Mouse (Mus musculus): ENCODE measurements at regions not wholly inside any gene's neighbourhood (a gene's known extent, or its start where the extent isn't known, plus 50 kb on each side); places are given as distances from the start of the nearest gene placed in this dataset.
A peak's percentile ranks its signal among the peaks of the same experiment; 100 is the strongest.

- Histone ChIP-seq H3K9me3 (replicated peaks; ENCODE audit: low read length) (no peaks in the 10 kb centered on the region), H3K27ac (no peak overlapping the region), H3K4me1 (replicated peaks; ENCODE audit: insufficient read depth, low read length) (no peaks in the 10 kb centered on the region), H3K36me3 (ENCODE audit: insufficient read depth, low read length) (no peaks in the 10 kb centered on the region), H3K27me3 (ENCODE audit: insufficient read depth, low read length) (no peaks in the 10 kb centered on the region), H3K9ac (ENCODE audit: low read depth, low read length) (no peak overlapping the region), H3K4me2 (ENCODE audit: low read length) (no peak overlapping the region), H3K4me3 (replicated peaks; ENCODE audit: low read depth, low read length) (no peak overlapping the region)
- ATAC-seq (replicated peaks; ENCODE audit: low FRiP score, low read depth): no peak
- WGBS: 80% methylated on average over 6 of the region's 6 CpGs
- DNase-seq (ENCODE audit: low spot score): no peak
- no peak for TF ChIP-seq CTCF (IDR thresholded peaks at IDR 0.05; ENCODE audit: low read depth)
These were observed 730.5 kb upstream of the Pkdcc start for GRCm38 (mm10) chr17:82484609-82485008.

DNA sequence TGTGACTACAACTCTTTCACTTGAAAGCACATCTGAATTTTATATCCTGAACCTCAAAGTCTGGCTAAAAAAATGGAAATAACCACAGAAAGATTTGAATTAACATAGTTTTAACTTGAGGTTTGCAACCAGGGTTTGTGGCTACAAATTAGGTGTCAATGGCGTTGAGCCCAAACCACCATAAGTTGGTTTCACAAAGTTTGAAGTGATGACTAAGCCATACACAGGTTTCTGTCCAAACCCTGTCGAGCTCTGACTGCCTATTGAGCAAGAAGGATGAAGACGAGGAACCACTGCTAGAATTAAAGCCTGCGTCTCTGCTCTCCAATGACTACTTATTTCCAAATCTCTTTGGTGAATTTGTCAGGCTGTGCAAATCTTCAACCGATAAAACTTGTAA lies 719.8 kb upstream of the Slc8a1 start:
- H3K9ac ChIP-seq (ENCODE audit: low read depth, low read length): no peak overlapping the region
- H3K9me3 ChIP-seq (replicated peaks; ENCODE audit: low read length): no peaks in the 10 kb centered on the region
- WGBS: 81% methylated on average over 5 of the region's 5 CpGs
- DNase-seq (ENCODE audit: low spot score): no peak
- no peak overlapping the region for H3K4me2 ChIP-seq (ENCODE audit: low read length)
- no peaks in the 10 kb centered on the region for H3K4me1 ChIP-seq (replicated peaks; ENCODE audit: insufficient read depth, low read length)
- no peaks in the 10 kb centered on the region for H3K27me3 ChIP-seq (ENCODE audit: insufficient read depth, low read length)
- no peak overlapping the region for H3K4me3 ChIP-seq (replicated peaks; ENCODE audit: low read depth, low read length)
- no peak for ATAC-seq (replicated peaks; ENCODE audit: low FRiP score, low read depth)
- TF ChIP-seq CTCF (IDR thresholded peaks at IDR 0.05; ENCODE audit: low read depth): no peak
- H3K27ac ChIP-seq: no peak overlapping the region
- no peaks in the 10 kb centered on the region for H3K36me3 ChIP-seq (ENCODE audit: insufficient read depth, low read length)

- WGBS: 38% methylated on average over 1 of the region's 1 CpGs
- DNase-seq (ENCODE audit: low spot score) (peak; percentile 73), ATAC-seq (replicated peaks; ENCODE audit: low FRiP score, low read depth) (no peak)
These were observed 715.7 kb upstream of the Slc8a1 start for GRCm38 (mm10) chr17:82453847-82454246.

DNA sequence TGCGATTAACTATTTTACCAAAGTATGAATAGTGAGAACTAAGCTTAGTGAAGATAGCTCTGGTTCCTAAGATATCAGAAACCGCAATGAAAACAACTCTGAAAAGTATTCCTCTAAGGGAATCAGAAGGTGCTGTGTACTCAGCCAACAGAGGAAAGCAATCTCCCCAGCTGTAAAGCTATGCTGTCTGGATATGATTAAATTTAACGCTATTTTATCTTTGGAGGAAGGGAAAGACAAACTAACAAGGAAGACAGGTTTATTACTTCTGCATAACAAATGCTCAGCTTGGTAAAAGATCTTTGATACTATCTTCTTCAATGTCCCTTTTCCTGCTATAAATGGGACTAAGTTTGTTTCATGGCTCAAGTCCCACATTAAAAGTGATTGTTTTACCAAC lies 700.9 kb upstream of the Slc8a1 start:
- Histone ChIP-seq H3K9me3 (replicated peaks; ENCODE audit: low read length) (no peaks in the 10 kb centered on the region), H3K36me3 (ENCODE audit: insufficient read depth, low read length) (no peaks in the 10 kb centered on the region), H3K27me3 (ENCODE audit: insufficient read depth, low read length) (no peaks in the 10 kb centered on the region), H3K9ac (ENCODE audit: low read depth, low read length) (no peak overlapping the region), H3K27ac (no peak overlapping the region), H3K4me1 (replicated peaks; ENCODE audit: insufficient read depth, low read length) (no peaks in the 10 kb centered on the region), H3K4me2 (ENCODE audit: low read length) (no peak overlapping the region), H3K4me3 (replicated peaks; ENCODE audit: low read depth, low read length) (no peak overlapping the region)
- 41% methylated on average over 3 of the region's 3 CpGs for WGBS
- DNase-seq (ENCODE audit: low spot score): peak; percentile 69
- no peak for TF ChIP-seq CTCF (IDR thresholded peaks at IDR 0.05; ENCODE audit: low read depth)
- no peak for ATAC-seq (replicated peaks; ENCODE audit: low FRiP score, low read depth)

More at GRCm38 (mm10) chr17:82453847-82454246, 715.7 kb upstream of the Slc8a1 start:
- no peaks in the 10 kb centered on the region for H3K27me3 ChIP-seq (ENCODE audit: insufficient read depth, low read length)
- no peak for TF ChIP-seq CTCF (IDR thresholded peaks at IDR 0.05; ENCODE audit: low read depth)
- no peaks in the 10 kb centered on the region for H3K4me1 ChIP-seq (replicated peaks; ENCODE audit: insufficient read depth, low read length)
- no peaks in the 10 kb centered on the region for H3K9me3 ChIP-seq (replicated peaks; ENCODE audit: low read length)
- no peak overlapping the region for H3K4me2 ChIP-seq (ENCODE audit: low read length)
- H3K9ac ChIP-seq (ENCODE audit: low read depth, low read length): no peak overlapping the region
- no peak overlapping the region for H3K4me3 ChIP-seq (replicated peaks; ENCODE audit: low read depth, low read length)
- H3K36me3 ChIP-seq (ENCODE audit: insufficient read depth, low read length): no peaks in the 10 kb centered on the region
- H3K27ac ChIP-seq: no peak overlapping the region

DNA sequence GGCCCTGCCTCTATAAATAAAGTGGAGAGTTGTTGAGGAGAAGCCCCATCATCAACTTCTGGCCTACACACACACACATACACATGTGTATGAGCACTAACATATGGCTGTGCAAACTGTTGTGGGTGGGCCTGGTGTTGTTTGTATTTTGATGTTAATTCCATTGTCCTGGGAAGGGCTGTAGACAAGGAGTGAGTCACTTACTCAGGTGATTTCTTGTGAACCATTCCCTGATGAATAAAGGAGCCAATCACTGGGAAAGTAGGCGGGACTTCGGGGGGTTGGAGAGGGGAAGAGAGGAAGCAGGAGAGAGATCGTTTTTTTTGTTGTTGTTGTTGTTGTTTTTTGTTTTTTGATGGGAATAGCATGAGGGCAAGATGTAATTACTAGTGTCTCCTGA lies 699.0 kb upstream of the Slc8a1 start:
- ATAC-seq (replicated peaks; ENCODE audit: low FRiP score, low read depth): no peak
- H3K9ac ChIP-seq (ENCODE audit: low read depth, low read length): no peak overlapping the region
- WGBS: 90% methylated on average over 3 of the region's 3 CpGs
- no peak overlapping the region for H3K4me3 ChIP-seq (replicated peaks; ENCODE audit: low read depth, low read length)
- DNase-seq (ENCODE audit: low spot score): no peak
- no peaks in the 10 kb centered on the region for H3K27me3 ChIP-seq (ENCODE audit: insufficient read depth, low read length)
- no peaks in the 10 kb centered on the region for H3K4me1 ChIP-seq (replicated peaks; ENCODE audit: insufficient read depth, low read length)
- H3K9me3 ChIP-seq (replicated peaks; ENCODE audit: low read length): no peaks in the 10 kb centered on the region
- H3K4me2 ChIP-seq (ENCODE audit: low read length): no peak overlapping the region
- H3K36me3 ChIP-seq (ENCODE audit: insufficient read depth, low read length): no peaks in the 10 kb centered on the region
- no peak overlapping the region for H3K27ac ChIP-seq
- TF ChIP-seq CTCF (IDR thresholded peaks at IDR 0.05; ENCODE audit: low read depth): no peak

DNA sequence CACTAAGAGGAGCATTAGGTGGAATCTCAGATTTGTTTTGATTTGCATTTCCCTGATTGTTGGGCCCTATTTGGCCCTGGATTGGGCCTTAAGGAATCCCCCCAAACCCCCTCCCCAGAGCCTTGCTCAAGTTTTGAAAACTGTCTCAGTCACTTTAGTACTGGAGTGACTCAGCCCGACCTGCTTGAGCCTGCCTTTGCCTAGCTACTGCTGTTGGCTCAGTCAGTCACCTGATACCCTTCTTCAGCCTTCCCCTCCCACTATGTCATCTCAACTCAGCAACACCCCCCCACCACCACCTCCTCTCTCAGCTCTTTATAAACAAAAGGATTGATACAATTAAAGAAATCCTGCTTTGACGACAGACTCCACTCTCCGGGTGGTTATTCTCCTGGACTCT lies 694.5 kb upstream of the Slc8a1 start:
- no peak overlapping the region for H3K4me3 ChIP-seq (replicated peaks; ENCODE audit: low read depth, low read length)
- WGBS: 38% methylated on average over 3 of the region's 3 CpGs
- peak; percentile 71; the same call in 1 of the 2 replicates for ATAC-seq (replicated peaks; ENCODE audit: low FRiP score, low read depth)

DNA sequence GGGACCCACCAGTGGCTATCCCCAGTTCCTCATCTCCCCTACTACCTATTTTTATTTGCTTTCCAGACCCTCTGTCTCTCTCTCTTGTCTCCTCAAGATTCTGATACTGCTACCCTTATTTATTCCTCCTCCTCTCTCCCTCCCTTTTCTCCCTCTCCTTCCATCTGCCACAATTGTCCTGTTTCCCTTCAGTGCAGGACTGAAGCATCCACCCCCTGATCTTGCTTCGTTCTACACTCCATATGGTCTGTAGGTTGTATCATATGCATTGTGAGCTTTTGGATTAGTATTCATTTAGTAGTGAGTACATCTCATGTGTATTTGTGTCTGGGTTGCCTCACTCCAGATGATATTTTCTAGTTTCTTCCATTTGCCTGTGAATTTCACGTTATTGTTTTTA lies 670.1 kb upstream of the Slc8a1 start:
- Histone ChIP-seq H3K9ac (ENCODE audit: low read depth, low read length) (no peak overlapping the region), H3K27ac (no peak overlapping the region), H3K4me2 (ENCODE audit: low read length) (no peak overlapping the region), H3K4me3 (replicated peaks; ENCODE audit: low read depth, low read length) (no peak overlapping the region), H3K27me3 (ENCODE audit: insufficient read depth, low read length) (no peaks in the 10 kb centered on the region), H3K9me3 (replicated peaks; ENCODE audit: low read length) (no peaks in the 10 kb centered on the region), H3K4me1 (replicated peaks; ENCODE audit: insufficient read depth, low read length) (no peaks in the 10 kb centered on the region), H3K36me3 (ENCODE audit: insufficient read depth, low read length) (no peaks in the 10 kb centered on the region)
- 91% methylated on average over 2 of the region's 2 CpGs for WGBS
- DNase-seq (ENCODE audit: low spot score) (no peak), ATAC-seq (replicated peaks; ENCODE audit: low FRiP score, low read depth) (no peak)
- no peak for TF ChIP-seq CTCF (IDR thresholded peaks at IDR 0.05; ENCODE audit: low read depth)

More for the DNA sequence above, 694.5 kb upstream of the Slc8a1 start:
- no peak for TF ChIP-seq CTCF (IDR thresholded peaks at IDR 0.05; ENCODE audit: low read depth)
- Histone ChIP-seq H3K4me2 (ENCODE audit: low read length) (no peak overlapping the region), H3K36me3 (ENCODE audit: insufficient read depth, low read length) (no peaks in the 10 kb centered on the region), H3K27ac (no peak overlapping the region), H3K27me3 (ENCODE audit: insufficient read depth, low read length) (no peaks in the 10 kb centered on the region), H3K9ac (ENCODE audit: low read depth, low read length) (no peak overlapping the region), H3K9me3 (replicated peaks; ENCODE audit: low read length) (no peaks in the 10 kb centered on the region), H3K4me1 (replicated peaks; ENCODE audit: insufficient read depth, low read length) (no peaks in the 10 kb centered on the region)
- peak; percentile 37 for DNase-seq (ENCODE audit: low spot score)

Data from kidney, postnatal 0 days (tissue).